Mouse (Mus musculus): ENCODE results near the gene Sp2.

DNA sequence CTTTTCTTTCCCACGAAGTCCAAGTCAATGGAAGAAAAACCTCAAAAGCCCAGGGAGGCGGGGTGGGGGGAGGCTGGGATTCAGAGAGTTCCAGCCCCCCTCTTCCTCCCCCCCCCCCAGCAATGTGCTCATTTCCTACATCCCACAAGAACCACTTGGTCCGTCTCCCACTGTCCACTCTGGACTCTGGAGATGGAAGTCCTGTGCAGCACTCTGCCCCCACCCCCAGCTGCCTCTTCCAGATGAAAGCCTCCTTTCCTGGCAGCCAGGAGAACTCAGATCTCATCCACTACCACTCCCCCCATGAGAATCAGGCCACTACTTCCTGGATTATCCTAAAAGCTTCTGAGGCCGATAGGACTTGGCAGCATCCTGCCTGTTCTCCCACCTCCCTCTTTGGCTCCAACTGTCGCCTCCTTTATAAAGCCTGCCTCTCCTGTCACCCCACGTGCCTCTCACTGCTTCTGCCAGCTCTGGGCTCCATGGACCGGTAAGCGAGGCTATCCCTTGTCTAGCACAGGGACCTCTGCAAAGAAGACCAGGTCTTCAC, 30.4 kb upstream of the Sp2 start, which contains the start of gene Sp6:
- no peak for TF ChIP-seq CTCF (IDR thresholded peaks at IDR 0.05; ENCODE audit: borderline replicate concordance, insufficient read depth, low read length)
- no peak for TF ChIP-seq POLR2A (IDR thresholded peaks at IDR 0.05; ENCODE audit: low read depth, low read length)
